10 mouse cellular contexts compared by ENCODE assay signal in the genomic region with DNA sequence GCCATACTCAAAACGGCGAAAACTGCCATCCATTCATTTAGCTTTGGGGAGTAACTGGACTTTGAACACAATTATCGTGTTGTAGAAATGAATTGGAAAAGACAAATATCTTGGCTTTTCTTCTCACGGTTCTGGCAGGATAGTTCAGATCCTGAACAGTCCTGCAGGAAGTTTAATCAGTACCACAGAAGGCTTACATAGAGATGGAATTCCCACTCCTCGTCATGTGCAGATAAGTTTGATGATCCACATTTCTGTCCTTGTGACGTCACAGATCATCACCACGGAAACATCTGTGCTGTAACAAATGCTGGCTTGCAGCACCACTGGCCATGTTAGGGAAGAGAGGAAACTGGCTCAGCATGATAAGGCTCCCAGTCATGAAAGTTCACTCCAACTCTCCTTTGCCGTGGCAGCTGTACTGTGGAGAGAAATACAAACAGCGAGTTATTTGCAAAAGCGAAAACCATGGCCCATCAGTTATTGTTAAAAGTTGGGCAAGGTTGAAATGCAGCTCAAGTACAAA.
DNase-seq lines count a peak whose midpoint lies in the region; ATAC-seq and TF ChIP-seq lines count a peak whose summit lies in the region.
"Had no signal": no experiment of that assay in that cellular context is flagged by ENCODE, and none has a peak within 500 bp of the region (broad histone marks: within the 10 kb centered on the region; RNA-seq: fewer than 3 reads in every experiment).

No protein-coding gene starts in this region.

- TF ChIP-seq POLR2A in heart, adult 2 months (IDR thresholded peaks at IDR 0.05; ENCODE audit: insufficient read depth, low read depth, low read length) = no peak; the same call in 1 of the 2 replicates

- peak overlapping the region; percentile 68 for H3K27ac ChIP-seq in heart, adult 2 months
- H3K27ac ChIP-seq in heart, postnatal 0 days (ENCODE audit: low read depth) = peak overlapping the region; percentile 67; the same call in 1 of the 2 replicates
- peak overlapping the region; percentile 39; the same call in 1 of the 2 replicates for H3K27ac ChIP-seq in liver, postnatal 0 days (ENCODE audit: low read depth)
- H3K27ac ChIP-seq: forebrain, embryonic 15.5 days; hindbrain, embryonic 12.5 days had no signal

- no peak for ATAC-seq in megakaryocyte, adult 5-6 weeks (ENCODE audit: poor library complexity, severe bottlenecking)
- peak; percentile 80 for ATAC-seq in heart, postnatal 0 days (ENCODE audit: insufficient read depth, low read depth)
- ATAC-seq in liver, postnatal 0 days = peak; percentile 71
- ATAC-seq: forebrain, embryonic 15.5 days had no signal

- intact Hi-C loops in heart, adult 2 months (cut with DNase I) = loop anchor here (10.0 kb wide), 1 partner anchor 212 kb away; no protein-coding TSS in a partner anchor
- intact Hi-C loops in gastrocnemius, postnatal 36 days (cut with DNase I) = no loop called here

- no peaks in the 10 kb centered on the region for H3K9me3 ChIP-seq in megakaryocyte, embryonic 14.5 days
- no peaks in the 10 kb centered on the region for H3K9me3 ChIP-seq in heart, postnatal 0 days (replicated peaks; ENCODE audit: control insufficient read depth, low read length)
- H3K9me3 ChIP-seq in liver, postnatal 0 days (ENCODE audit: low read length) = no peaks in the 10 kb centered on the region
- H3K9me3 ChIP-seq: forebrain, embryonic 15.5 days; hindbrain, embryonic 12.5 days had no signal

- TF ChIP-seq EP300 in heart, adult 2 months (IDR thresholded peaks at IDR 0.05; ENCODE audit: insufficient read depth, low read depth, low read length) = peak; percentile 51; the same call in 1 of the 2 replicates
- TF ChIP-seq EP300 in heart, postnatal 0 days (IDR thresholded peaks at IDR 0.05; ENCODE audit: low read depth) = peak; percentile 50; the same call in 1 of the 2 replicates
- TF ChIP-seq EP300 in liver, postnatal 0 days (IDR thresholded peaks at IDR 0.05; ENCODE audit: low read depth) = peak; percentile 75

- H3K27me3 ChIP-seq in megakaryocyte, embryonic 14.5 days (replicated peaks) = no peaks in the 10 kb centered on the region
- no peaks in the 10 kb centered on the region for H3K27me3 ChIP-seq in heart, adult 2 months (ENCODE audit: control insufficient read depth, insufficient read depth, low read length)
- H3K27me3 ChIP-seq in heart, postnatal 0 days (ENCODE audit: control insufficient read depth, insufficient read depth, low read length) = no peaks in the 10 kb centered on the region
- H3K27me3 ChIP-seq in liver, postnatal 0 days (ENCODE audit: insufficient read depth, low read length) = no peaks in the 10 kb centered on the region
- H3K27me3 ChIP-seq: forebrain, embryonic 15.5 days; hindbrain, embryonic 12.5 days had no signal

- H3K79me2 ChIP-seq in heart, adult 2 months (replicated peaks; ENCODE audit: control insufficient read depth, insufficient read depth, low read length) = no peaks in the 10 kb centered on the region

- 22% methylated on average over 10 of the region's 10 CpGs for WGBS in heart, adult 2 months
- 32% methylated on average over 10 of the region's 10 CpGs for WGBS in heart, postnatal 0 days
- WGBS in liver, postnatal 0 days (ENCODE audit: insufficient replicate concordance) = 30% methylated on average over 10 of the region's 10 CpGs

- DNase-seq in heart, adult 2 months = peak; percentile 53 to 69
- peak; percentile 69 for DNase-seq in heart, postnatal 0 days (ENCODE audit: low spot score)
- DNase-seq in liver, postnatal 0 days = peak; percentile 19
- DNase-seq in right cerebral cortex, postnatal 10 days (ENCODE audit: low spot score in 2 of 2) = no peak
- DNase-seq in gastrocnemius, postnatal 36 days = no peak
- DNase-seq: thymus, adult 2 months had no signal

- TF ChIP-seq CTCF in heart, adult 2 months (IDR thresholded peaks at IDR 0.05) = no peak
- TF ChIP-seq CTCF in heart, postnatal 0 days (IDR thresholded peaks at IDR 0.05; ENCODE audit: low read depth) = no peak
- no peak for TF ChIP-seq CTCF in liver, postnatal 0 days (IDR thresholded peaks at IDR 0.05; ENCODE audit: low read depth)

- peak overlapping the region; percentile 15; the same call in 1 of the 2 replicates for H3K4me2 ChIP-seq in heart, postnatal 0 days (ENCODE audit: low read depth, low read length)
- no peak overlapping the region for H3K4me2 ChIP-seq in liver, postnatal 0 days (ENCODE audit: low read depth, low read length)
- H3K4me2 ChIP-seq: forebrain, embryonic 15.5 days; hindbrain, embryonic 12.5 days had no signal

- H3K4me1 ChIP-seq in megakaryocyte, embryonic 14.5 days = peaks cover 97% of the 10 kb centered on the region
- peaks cover 9% of the 10 kb centered on the region for H3K4me1 ChIP-seq in heart, adult 2 months (ENCODE audit: control insufficient read depth, insufficient read depth, low read length)
- H3K4me1 ChIP-seq in heart, postnatal 0 days (ENCODE audit: control insufficient read depth, insufficient read depth) = 0 out of 2 replicates have a peak, but pooled peaks cover 5% of the 10 kb centered on the region
- peaks cover 13% of the 10 kb centered on the region for H3K4me1 ChIP-seq in liver, postnatal 0 days (ENCODE audit: insufficient read depth)

- H3K4me3 ChIP-seq in megakaryocyte, embryonic 14.5 days (replicated peaks) = peak overlapping the region; percentile 84
- H3K4me3 ChIP-seq in heart, adult 2 months = no peak overlapping the region
- H3K4me3 ChIP-seq in heart, postnatal 0 days (ENCODE audit: low read depth, low read length) = no peak overlapping the region
- H3K4me3 ChIP-seq in liver, postnatal 0 days (ENCODE audit: low read depth, low read length) = no peak overlapping the region
- H3K4me3 ChIP-seq: forebrain, embryonic 15.5 days; hindbrain, embryonic 12.5 days had no signal

- no peak overlapping the region for H3K9ac ChIP-seq in heart, adult 2 months (ENCODE audit: low read depth, low read length)
- no peak overlapping the region for H3K9ac ChIP-seq in heart, postnatal 0 days (replicated peaks; ENCODE audit: low read depth, low read length)
- no peak overlapping the region for H3K9ac ChIP-seq in liver, postnatal 0 days (replicated peaks)
- H3K9ac ChIP-seq: forebrain, embryonic 15.5 days; hindbrain, embryonic 12.5 days had no signal

- H3K36me3 ChIP-seq in megakaryocyte, embryonic 14.5 days (replicated peaks; ENCODE audit: low read length) = no peaks in the 10 kb centered on the region
- peaks cover 2% of the 10 kb centered on the region for H3K36me3 ChIP-seq in heart, adult 2 months (ENCODE audit: control insufficient read depth, insufficient read depth, low read length)
- H3K36me3 ChIP-seq in heart, postnatal 0 days (replicated peaks; ENCODE audit: control insufficient read depth, insufficient read depth, low read length) = no peaks in the 10 kb centered on the region
- H3K36me3 ChIP-seq in liver, postnatal 0 days (replicated peaks; ENCODE audit: insufficient read depth, low read length) = no peaks in the 10 kb centered on the region
- H3K36me3 ChIP-seq: forebrain, embryonic 15.5 days; hindbrain, embryonic 12.5 days had no signal

Comparison
In these comparisons a context has a peak if more than half of its experiments do, and no peak if none do; other contexts are left out.
1. DNase-seq: peak in heart, adult 2 months (2 of 2), heart, postnatal 0 days (single experiment) and liver, postnatal 0 days (single experiment); none in right cerebral cortex, postnatal 10 days (0 of 2) and gastrocnemius, postnatal 36 days (0 of 2).
2. Peak in every context shown above with its lines, with median percentiles within 50 percentile points of each other: H3K27ac ChIP-seq.